Comparison of ENCODE assay signal across 9 mouse cellular contexts in genomic region chr2:27799018-27799417, GRCm38 (mm10).
DNase-seq lines count a peak whose midpoint lies in the region; ATAC-seq lines count a peak whose summit lies in the region.
"Had no signal": no experiment of that assay in that cellular context is flagged by ENCODE, and none has a peak within 500 bp of the region (broad histone marks: within the 10 kb centered on the region; RNA-seq: fewer than 3 reads in every experiment).

No protein-coding gene starts in this region.

- DNase-seq in kidney, adult 11 months: peak; percentile 28
- DNase-seq in kidney, adult 18-20 months: no peak
- DNase-seq in gastrocnemius, postnatal 10 days: peak; percentile 53
- DNase-seq in heart, postnatal 10 days: peak; percentile 80 to 82
- peak; percentile 61 to 74 for DNase-seq in kidney, postnatal 4 days
- DNase-seq in spleen, adult 18-20 months: no peak
- DNase-seq in retina, postnatal 1 day: no peak
- DNase-seq: cerebellum, adult 11 months had no signal

- intact Hi-C loops in heart, postnatal 10 days (cut with DNase I): no loop called here

- ATAC-seq in megakaryocyte, adult 5-6 weeks (ENCODE audit: poor library complexity, severe bottlenecking): no peak

Comparison
In these comparisons a context has a peak if more than half of its experiments do, and no peak if none do; other contexts are left out.
1. DNase-seq: peak in kidney, adult 11 months (single experiment), gastrocnemius, postnatal 10 days (single experiment), heart, postnatal 10 days (2 of 2) and kidney, postnatal 4 days (2 of 2); none in kidney, adult 18-20 months (single experiment), spleen, adult 18-20 months (0 of 2) and retina, postnatal 1 day (single experiment).